Mouse (Mus musculus): ENCODE results near the gene Speg.

DNA sequence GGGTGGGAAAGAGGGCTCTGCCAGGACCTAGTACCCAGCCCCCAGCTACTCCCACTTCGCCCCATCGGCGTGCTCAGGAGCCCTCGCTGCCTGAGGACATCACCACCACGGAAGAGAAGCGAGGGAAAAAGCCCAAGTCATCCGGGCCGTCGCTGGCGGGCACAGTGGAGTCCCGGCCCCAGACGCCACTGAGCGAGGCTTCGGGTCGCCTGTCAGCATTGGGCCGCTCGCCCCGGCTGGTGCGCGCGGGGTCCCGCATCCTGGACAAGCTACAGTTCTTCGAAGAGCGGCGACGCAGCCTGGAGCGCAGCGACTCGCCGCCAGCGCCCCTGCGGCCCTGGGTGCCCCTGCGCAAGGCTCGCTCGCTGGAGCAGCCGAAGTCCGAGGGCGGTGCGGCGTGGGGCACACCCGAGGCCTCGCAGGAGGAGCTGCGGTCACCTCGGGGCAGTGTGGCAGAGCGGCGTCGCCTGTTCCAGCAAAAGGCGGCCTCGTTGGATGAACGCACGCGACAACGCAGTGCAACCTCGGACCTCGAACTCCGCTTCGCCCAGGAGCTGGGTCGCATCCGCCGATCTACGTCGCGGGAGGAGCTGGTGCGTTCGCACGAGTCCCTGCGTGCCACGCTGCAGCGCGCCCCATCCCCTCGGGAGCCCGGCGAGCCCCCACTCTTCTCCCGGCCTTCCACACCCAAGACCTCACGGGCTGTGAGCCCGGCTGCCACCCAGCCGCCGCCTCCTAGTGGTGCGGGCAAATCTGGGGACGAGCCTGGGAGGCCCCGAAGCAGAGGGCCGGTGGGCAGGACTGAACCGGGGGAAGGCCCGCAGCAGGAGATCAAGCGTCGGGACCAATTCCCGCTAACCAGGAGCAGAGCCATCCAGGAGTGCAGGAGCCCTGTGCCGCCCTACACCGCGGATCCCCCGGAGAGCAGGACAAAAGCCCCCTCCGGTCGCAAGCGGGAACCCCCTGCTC lies 13.1 kb downstream of the Speg start:
- TF ChIP-seq CTCF (conservative IDR thresholded peaks at IDR 0.05; ENCODE audit: insufficient read depth, insufficient read length, low read depth, low read length) = no peak
- TF ChIP-seq POLR2A (IDR thresholded peaks at IDR 0.05; ENCODE audit: low read depth, low read length) = no peak
